Comparison of ENCODE assay signal across 19 mouse cellular contexts in the genomic region with DNA sequence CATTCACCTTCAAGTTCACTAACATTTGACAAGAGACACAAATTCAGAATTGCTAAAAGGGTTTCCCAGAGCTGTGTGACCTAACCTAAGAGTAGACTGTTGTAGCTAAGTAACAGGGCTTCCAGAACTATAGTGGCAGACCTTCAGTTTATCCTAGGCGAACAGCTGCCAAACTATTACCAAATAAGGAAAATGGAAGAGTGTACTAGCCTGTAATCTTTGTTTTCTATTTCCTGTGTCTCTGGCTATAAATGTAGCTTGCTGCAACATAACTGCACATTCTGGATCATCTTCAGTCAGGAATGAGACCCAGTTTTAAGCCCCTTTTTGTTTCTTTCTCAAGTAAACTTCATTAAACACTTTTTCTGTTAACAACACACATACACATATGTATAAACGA.
DNase-seq lines count a peak whose midpoint lies in the region; ATAC-seq lines count a peak whose summit lies in the region.
"Had no signal": no experiment of that assay in that cellular context is flagged by ENCODE, and none has a peak within 500 bp of the region (broad histone marks: within the 10 kb centered on the region; RNA-seq: fewer than 3 reads in every experiment).

No protein-coding gene starts in this region.

- H3K9ac ChIP-seq in intestine, embryonic 15.5 days = no peak overlapping the region
- H3K9ac ChIP-seq in intestine, embryonic 16.5 days (ENCODE audit: low read depth, low read length) = no peak overlapping the region
- H3K9ac ChIP-seq in lung, embryonic 15.5 days = no peak overlapping the region
- no peak overlapping the region for H3K9ac ChIP-seq in neural tube, embryonic 15.5 days (replicated peaks)
- H3K9ac ChIP-seq: heart, embryonic 12.5 days; limb, embryonic 15.5 days; liver, postnatal 0 days; stomach, embryonic 15.5 days had no signal

- H3K27me3 ChIP-seq in intestine, embryonic 15.5 days (replicated peaks) = no peaks in the 10 kb centered on the region
- no peaks in the 10 kb centered on the region for H3K27me3 ChIP-seq in intestine, embryonic 16.5 days (replicated peaks; ENCODE audit: control insufficient read depth, insufficient read depth, low read length)
- H3K27me3 ChIP-seq in lung, embryonic 15.5 days = no peaks in the 10 kb centered on the region
- no peaks in the 10 kb centered on the region for H3K27me3 ChIP-seq in neural tube, embryonic 15.5 days (replicated peaks)
- H3K27me3 ChIP-seq: heart, embryonic 12.5 days; limb, embryonic 15.5 days; stomach, embryonic 15.5 days had no signal

- no peak overlapping the region for H3K4me3 ChIP-seq in intestine, embryonic 15.5 days (replicated peaks)
- no peak overlapping the region for H3K4me3 ChIP-seq in intestine, embryonic 16.5 days (ENCODE audit: low read length)
- no peak overlapping the region for H3K4me3 ChIP-seq in lung, embryonic 15.5 days
- H3K4me3 ChIP-seq in neural tube, embryonic 15.5 days (replicated peaks) = no peak overlapping the region
- H3K4me3 ChIP-seq: heart, embryonic 12.5 days; limb, embryonic 15.5 days; stomach, embryonic 15.5 days had no signal

- no peaks in the 10 kb centered on the region for H3K4me1 ChIP-seq in intestine, embryonic 15.5 days (replicated peaks)
- no peaks in the 10 kb centered on the region for H3K4me1 ChIP-seq in intestine, embryonic 16.5 days (ENCODE audit: control insufficient read depth, insufficient read depth, low read length)
- peaks cover 5% of the 10 kb centered on the region; the same call in 1 of the 2 replicates for H3K4me1 ChIP-seq in lung, embryonic 15.5 days
- H3K4me1 ChIP-seq in neural tube, embryonic 15.5 days = no peaks in the 10 kb centered on the region; the same call in 1 of the 2 replicates
- H3K4me1 ChIP-seq: heart, embryonic 12.5 days; limb, embryonic 15.5 days; stomach, embryonic 15.5 days had no signal

- ATAC-seq in intestine, embryonic 15.5 days = no peak
- no peak for ATAC-seq in intestine, embryonic 16.5 days
- peak; percentile 64; the same call in 1 of the 2 replicates for ATAC-seq in lung, embryonic 15.5 days (ENCODE audit: borderline replicate concordance, extremely low read depth, low FRiP score, low TSS enrichment)
- ATAC-seq in common myeloid progenitor, adult 5-6 weeks (replicated peaks; ENCODE audit: low read depth, poor library complexity, severe bottlenecking) = peak; percentile 29; the same call in 1 of the 2 replicates
- no peak for ATAC-seq in neural tube, embryonic 15.5 days (ENCODE audit: low FRiP score)
- ATAC-seq: hindbrain, postnatal 0 days; liver, postnatal 0 days had no signal

- H3K36me3 ChIP-seq in intestine, embryonic 15.5 days = no peaks in the 10 kb centered on the region
- H3K36me3 ChIP-seq in intestine, embryonic 16.5 days (ENCODE audit: control insufficient read depth, insufficient read depth, low read length) = no peaks in the 10 kb centered on the region
- H3K36me3 ChIP-seq in lung, embryonic 15.5 days = no peaks in the 10 kb centered on the region
- H3K36me3 ChIP-seq in neural tube, embryonic 15.5 days = no peaks in the 10 kb centered on the region
- H3K36me3 ChIP-seq: heart, embryonic 12.5 days; limb, embryonic 15.5 days; stomach, embryonic 15.5 days had no signal

- DNase-seq in lung, postnatal 14 days = no peak
- peak; percentile 73 for DNase-seq in MEL-GATA-1-ER (ENCODE audit: extremely low read depth, low read depth)
- DNase-seq: adrenal gland, postnatal 25 days; cerebellum, adult 11-12 months; cerebellum, postnatal 14 days; heart, postnatal 4 days; layer of hippocampus, postnatal 36 days; liver, postnatal 0 days; right cerebral cortex, postnatal 25 days; thymus, postnatal 14 days had no signal

- no peak overlapping the region for H3K4me2 ChIP-seq in intestine, embryonic 15.5 days (replicated peaks)
- no peak overlapping the region for H3K4me2 ChIP-seq in intestine, embryonic 16.5 days (ENCODE audit: low read depth, low read length)
- H3K4me2 ChIP-seq in lung, embryonic 15.5 days = no peak overlapping the region
- no peak overlapping the region for H3K4me2 ChIP-seq in neural tube, embryonic 15.5 days
- H3K4me2 ChIP-seq: heart, embryonic 12.5 days; limb, embryonic 15.5 days; stomach, embryonic 15.5 days had no signal

- no peaks in the 10 kb centered on the region for H3K9me3 ChIP-seq in intestine, embryonic 15.5 days
- H3K9me3 ChIP-seq in intestine, embryonic 16.5 days (ENCODE audit: control insufficient read depth, low read length) = no peaks in the 10 kb centered on the region
- no peaks in the 10 kb centered on the region for H3K9me3 ChIP-seq in lung, embryonic 15.5 days
- H3K9me3 ChIP-seq in neural tube, embryonic 15.5 days (replicated peaks) = no peaks in the 10 kb centered on the region
- H3K9me3 ChIP-seq: heart, embryonic 12.5 days; limb, embryonic 15.5 days; stomach, embryonic 15.5 days had no signal

- 0 out of 2 replicates have a peak overlapping the region, but pooled peaks have one; percentile 32 for H3K27ac ChIP-seq in intestine, embryonic 15.5 days
- no peak overlapping the region for H3K27ac ChIP-seq in intestine, embryonic 16.5 days (ENCODE audit: low read length)
- H3K27ac ChIP-seq in lung, embryonic 15.5 days = peak overlapping the region; percentile 61; the same call in 1 of the 2 replicates
- no peak overlapping the region for H3K27ac ChIP-seq in neural tube, embryonic 15.5 days (replicated peaks)
- H3K27ac ChIP-seq: hindbrain, postnatal 0 days; limb, embryonic 15.5 days; stomach, embryonic 15.5 days had no signal

- 50% methylated on average over 2 of the region's 2 CpGs for WGBS in intestine, embryonic 15.5 days
- 55% methylated on average over 2 of the region's 2 CpGs for WGBS in intestine, embryonic 16.5 days
- 57% methylated on average over 2 of the region's 2 CpGs for WGBS in lung, embryonic 15.5 days
- WGBS in neural tube, embryonic 15.5 days = 84% methylated on average over 2 of the region's 2 CpGs

Comparison
In these comparisons a context has a peak if more than half of its experiments do, and no peak if none do; other contexts are left out.
1. H3K27ac ChIP-seq: peak in intestine, embryonic 15.5 days (single experiment) and lung, embryonic 15.5 days (single experiment); none in intestine, embryonic 16.5 days (single experiment) and neural tube, embryonic 15.5 days (single experiment).
2. ATAC-seq: peak in lung, embryonic 15.5 days (single experiment) and common myeloid progenitor, adult 5-6 weeks (single experiment); none in intestine, embryonic 15.5 days (single experiment), intestine, embryonic 16.5 days (single experiment) and neural tube, embryonic 15.5 days (single experiment).